Mouse (Mus musculus) midbrain, embryonic 11.5 days (tissue): ENCODE measurements at regions not wholly inside any gene's neighbourhood (a gene's known extent, or its start where the extent isn't known, plus 50 kb on each side); places are given as distances from the start of the nearest gene placed in this dataset.
A peak's percentile ranks its signal among the peaks of the same experiment; 100 is the strongest.

Experiments used
- ATAC-seq: fragments of 200-750 bp; cut with Nextera tagmentation; 2 replicates; pipeline ENCODE4 v1.8.0; 2017; ENCODE audit warnings: moderate TSS enrichment, moderate library complexity; ENCODE audit not compliant: low FRiP score
- DNase-seq: peaks from one replicate; pipeline ENCODE4 v3.0.0; 2015; ENCODE audit warnings: low spot score; ENCODE audit errors: missing footprints
- H3K27ac ChIP-seq: fragments of 300-500 bp; sonication (generic); 2 replicates; pipeline ENCODE4 v1.5.1; 2014; ENCODE audit warnings: low read depth, low read length
- H3K27me3 ChIP-seq: fragments of 300-500 bp; sonication (generic); 2 replicates; pipeline ENCODE4 v1.6.1; 2014; ENCODE audit warnings: mild to moderate bottlenecking, low read length, moderate library complexity, mixed read lengths; ENCODE audit not compliant: control insufficient read depth, insufficient read depth
- H3K36me3 ChIP-seq: fragments of 300-500 bp; sonication (generic); 2 replicates; pipeline ENCODE4 v1.6.1; 2014; ENCODE audit warnings: mild to moderate bottlenecking, low read length, moderate library complexity, mixed read lengths; ENCODE audit not compliant: control insufficient read depth, insufficient read depth
- H3K4me1 ChIP-seq: fragments of 300-500 bp; sonication (generic); 2 replicates; pipeline ENCODE4 v1.6.1; 2014; ENCODE audit warnings: low read length; ENCODE audit not compliant: control insufficient read depth, insufficient read depth
- H3K4me2 ChIP-seq: fragments of 300-500 bp; sonication (generic); 2 replicates; pipeline ENCODE4 v1.6.1; 2014; ENCODE audit warnings: mild to moderate bottlenecking, moderate library complexity
- H3K4me3 ChIP-seq: fragments of 300-500 bp; sonication (generic); 2 replicates; pipeline ENCODE4 v1.5.1; 2014; ENCODE audit warnings: low read depth, low read length
- H3K9ac ChIP-seq: fragments of 300-500 bp; sonication (generic); 2 replicates; pipeline ENCODE4 v1.6.1; 2014; ENCODE audit warnings: low read length
- H3K9me3 ChIP-seq: fragments of 300-500 bp; sonication (generic); 2 replicates; pipeline ENCODE4 v1.6.1; 2016; ENCODE audit warnings: low read length; ENCODE audit not compliant: control insufficient read depth
- WGBS: fragments of 180-500 bp; shearing (Covaris S2); extraction: QIAGEN DNeasy Blood & Tissue Kit; methylation state at CpG from one replicate; pipeline ENCODE4 v1.1.7; 2014; 5-methylcytosine and 5-hydroxymethylcytosine counted together

DNA sequence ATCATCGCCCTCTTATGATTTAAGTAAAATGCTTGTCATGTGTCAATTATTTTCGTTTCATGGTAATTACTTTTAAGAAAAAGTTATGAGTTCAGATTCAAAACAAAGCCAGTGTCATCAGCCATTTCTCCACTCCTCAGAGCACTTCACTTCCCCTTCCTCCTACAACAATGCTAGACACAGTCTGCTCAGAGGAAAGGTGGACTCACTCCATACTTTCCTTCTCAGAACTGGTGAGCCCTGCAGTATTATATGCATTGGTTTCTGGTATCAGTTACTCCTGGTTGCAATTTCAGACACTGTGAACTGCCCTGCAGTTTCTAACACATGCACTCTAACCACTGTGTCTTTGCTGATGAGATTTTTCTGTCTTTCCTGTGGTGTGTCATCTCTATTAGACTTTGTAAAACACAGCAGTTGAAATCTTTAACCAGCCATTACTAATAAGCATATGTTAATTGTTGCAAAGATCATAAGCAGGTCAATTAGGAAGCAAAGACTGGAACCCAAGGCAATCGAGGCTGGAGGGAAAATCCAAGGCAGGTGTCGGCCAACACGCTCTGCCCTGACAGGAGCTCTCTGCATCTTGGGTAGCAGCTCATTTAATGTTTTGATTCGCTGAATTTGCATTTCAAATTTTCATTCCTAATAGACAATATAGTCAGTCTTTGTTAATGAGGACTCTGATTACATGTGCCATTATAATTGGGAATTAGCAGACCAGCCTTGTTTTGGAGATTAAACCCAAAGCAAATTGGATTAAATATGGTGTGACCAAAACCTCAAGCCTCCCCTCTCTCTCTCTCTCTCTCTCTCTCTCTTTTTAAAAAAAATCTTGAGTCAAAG is 202.7 kb downstream of the Pou4f1 start:
- no peak overlapping the region for H3K4me3 ChIP-seq
- H3K9me3 ChIP-seq: no peaks in the 10 kb centered on the region
- no peaks in the 10 kb centered on the region for H3K36me3 ChIP-seq
- no peak overlapping the region for H3K27ac ChIP-seq
- H3K27me3 ChIP-seq: no peaks in the 10 kb centered on the region
- ATAC-seq: 0 out of 2 replicates have a peak, but pooled peaks have one; percentile 30
- 69% methylated on average over 6 of the region's 6 CpGs for WGBS
- H3K4me1 ChIP-seq: no peaks in the 10 kb centered on the region
- no peak for DNase-seq
- H3K9ac ChIP-seq: no peak overlapping the region
- no peak overlapping the region for H3K4me2 ChIP-seq

DNA sequence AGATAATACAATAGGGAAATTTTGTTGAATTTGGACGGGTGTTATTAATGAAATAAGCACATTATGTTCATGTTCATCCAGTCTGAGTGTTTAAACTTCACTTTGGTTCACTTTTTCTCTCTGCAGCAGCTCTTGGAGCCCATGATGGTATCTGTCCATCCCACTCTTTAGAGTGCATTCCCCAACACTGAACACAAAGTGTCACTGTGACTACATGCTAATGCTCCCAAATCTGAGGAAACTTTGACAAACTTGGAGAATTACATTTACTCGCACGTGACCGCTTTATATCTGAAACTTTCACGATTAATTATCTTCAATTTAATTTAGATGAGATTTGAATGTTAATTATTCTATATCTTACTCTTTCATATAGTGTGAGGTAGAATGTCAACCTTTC is 250.8 kb downstream of the Pou4f1 start:
- H3K36me3 ChIP-seq: no peaks in the 10 kb centered on the region
- no peaks in the 10 kb centered on the region for H3K27me3 ChIP-seq
- H3K9ac ChIP-seq: no peak overlapping the region
- no peaks in the 10 kb centered on the region for H3K9me3 ChIP-seq
- no peak for DNase-seq
- H3K4me3 ChIP-seq: no peak overlapping the region
- no peak overlapping the region for H3K27ac ChIP-seq
- no peak for ATAC-seq
- no peak overlapping the region for H3K4me2 ChIP-seq
- no peaks in the 10 kb centered on the region for H3K4me1 ChIP-seq
- WGBS: 84% methylated on average over 5 of the region's 5 CpGs

DNA sequence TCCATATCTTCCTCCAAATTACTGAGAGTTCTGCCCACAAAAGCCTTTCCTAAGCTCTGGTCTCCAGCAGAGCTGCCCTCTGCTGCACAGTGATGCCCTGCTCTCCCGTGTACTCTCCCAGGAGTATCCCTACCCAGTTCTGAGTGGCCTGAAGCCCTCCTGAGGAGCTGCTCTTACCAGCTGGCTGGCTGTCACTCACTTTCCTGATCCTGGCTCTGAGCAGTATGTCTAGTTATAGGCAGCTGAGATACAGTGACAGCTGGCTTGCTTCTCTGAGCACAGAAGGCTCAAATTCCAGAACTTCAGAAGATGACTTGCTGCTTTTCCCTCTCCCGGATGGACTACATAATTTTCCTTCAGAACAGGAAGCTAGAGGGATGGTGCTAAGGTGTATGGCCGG is 257.1 kb downstream of the Pou4f1 start:
- Histone ChIP-seq H3K4me1 (no peaks in the 10 kb centered on the region), H3K4me2 (no peak overlapping the region), H3K4me3 (no peak overlapping the region), H3K27ac (no peak overlapping the region), H3K36me3 (no peaks in the 10 kb centered on the region), H3K9ac (no peak overlapping the region), H3K9me3 (no peaks in the 10 kb centered on the region), H3K27me3 (no peaks in the 10 kb centered on the region)
- 71% methylated on average over 3 of the region's 3 CpGs for WGBS
- DNase-seq (no peak), ATAC-seq (no peak)

DNA sequence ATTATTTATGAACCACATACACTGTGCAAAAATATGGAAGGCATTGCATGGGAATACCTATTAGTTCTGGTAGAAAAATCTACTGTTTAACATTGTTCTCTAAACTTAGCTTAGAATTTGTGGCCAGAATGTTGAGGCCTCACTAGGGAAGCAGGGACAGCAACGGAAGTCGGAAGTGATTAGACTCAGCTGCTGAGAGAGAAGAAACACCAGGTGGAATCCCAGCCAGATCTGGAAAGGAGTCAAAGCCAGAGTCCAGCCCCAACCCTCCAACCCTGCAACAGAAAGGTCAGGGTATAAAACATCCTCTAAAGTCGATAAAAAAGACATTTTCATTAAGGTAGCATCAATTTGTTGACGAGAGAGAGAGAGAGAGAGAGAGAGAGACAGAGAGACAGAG is 258.9 kb downstream of the Pou4f1 start:
- 76% methylated on average over 4 of the region's 4 CpGs for WGBS
- H3K4me3 ChIP-seq: no peak overlapping the region
- H3K27me3 ChIP-seq: no peaks in the 10 kb centered on the region
- H3K9ac ChIP-seq: no peak overlapping the region
- no peaks in the 10 kb centered on the region for H3K9me3 ChIP-seq
- no peak overlapping the region for H3K27ac ChIP-seq
- no peak for DNase-seq
- no peaks in the 10 kb centered on the region for H3K36me3 ChIP-seq
- H3K4me1 ChIP-seq: no peaks in the 10 kb centered on the region
- no peak for ATAC-seq
- H3K4me2 ChIP-seq: no peak overlapping the region

DNA sequence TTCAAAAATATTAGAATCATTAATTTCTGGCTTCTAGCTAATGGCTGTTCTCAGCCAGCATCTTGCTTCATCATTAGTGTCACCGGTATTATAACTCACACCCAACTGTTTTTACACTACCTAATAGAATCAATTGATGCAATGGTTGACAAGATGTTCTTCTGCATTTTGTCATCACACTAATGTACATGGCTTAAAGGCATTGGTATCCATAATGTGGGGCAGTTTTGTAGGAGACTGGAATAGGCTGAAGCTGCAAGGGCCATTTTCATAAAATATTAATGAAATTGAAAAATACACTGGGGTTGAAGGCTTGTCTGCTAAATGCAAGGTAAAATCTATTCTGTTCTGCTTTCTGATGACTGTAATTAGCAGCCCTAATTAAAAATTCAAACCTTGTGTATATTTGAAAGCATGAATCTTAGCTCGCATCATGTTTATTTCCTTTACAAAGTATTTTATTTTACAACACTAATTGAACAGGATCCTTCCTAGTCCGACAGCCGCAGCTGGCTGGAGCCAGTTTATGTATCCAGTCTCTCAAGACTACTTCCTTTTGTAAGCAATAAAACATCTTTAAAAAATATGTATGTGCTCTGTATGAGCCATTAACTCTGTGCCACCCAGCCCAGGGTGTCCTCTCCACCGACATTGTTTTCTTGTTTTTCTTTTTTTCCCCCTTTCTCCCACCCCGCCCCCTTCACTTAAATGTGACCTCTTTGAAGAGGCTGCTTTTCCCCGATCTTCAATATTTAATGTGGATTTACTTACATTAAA is 259.6 kb downstream of the Pou4f1 start:
- Histone ChIP-seq H3K36me3 (no peaks in the 10 kb centered on the region), H3K4me1 (no peaks in the 10 kb centered on the region), H3K27me3 (no peaks in the 10 kb centered on the region), H3K9me3 (no peaks in the 10 kb centered on the region), H3K4me2 (no peak overlapping the region), H3K27ac (no peak overlapping the region), H3K9ac (no peak overlapping the region), H3K4me3 (no peak overlapping the region)
- DNase-seq (no peak), ATAC-seq (no peak)
- WGBS: 81% methylated on average over 7 of the region's 7 CpGs

DNA sequence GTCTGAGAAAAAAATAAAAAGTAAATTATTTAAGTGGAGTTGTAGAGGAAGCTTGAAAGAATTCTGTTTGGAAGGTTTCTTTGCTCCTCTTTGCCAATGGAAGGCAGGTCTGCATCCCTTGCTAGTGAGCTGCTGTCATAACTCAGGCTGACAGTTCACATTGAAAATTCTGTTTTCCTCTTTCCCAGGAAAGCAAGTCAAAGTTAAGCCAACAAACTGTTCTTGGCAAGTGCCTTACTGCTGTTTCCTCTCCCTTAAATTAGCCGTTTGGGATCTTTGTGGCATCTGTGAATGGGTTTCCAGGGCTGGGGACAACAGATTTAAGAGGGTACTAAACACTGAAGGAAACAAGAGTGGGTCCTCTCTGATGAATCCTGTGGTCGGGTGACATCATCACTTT is 261.2 kb downstream of the Pou4f1 start:
- ATAC-seq (no peak), DNase-seq (no peak)
- Histone ChIP-seq H3K36me3 (no peaks in the 10 kb centered on the region), H3K27ac (no peak overlapping the region), H3K27me3 (no peaks in the 10 kb centered on the region), H3K9me3 (no peaks in the 10 kb centered on the region), H3K9ac (no peak overlapping the region), H3K4me3 (no peak overlapping the region), H3K4me2 (no peak overlapping the region), H3K4me1 (no peaks in the 10 kb centered on the region)
- 59% methylated on average over 2 of the region's 2 CpGs for WGBS

DNA sequence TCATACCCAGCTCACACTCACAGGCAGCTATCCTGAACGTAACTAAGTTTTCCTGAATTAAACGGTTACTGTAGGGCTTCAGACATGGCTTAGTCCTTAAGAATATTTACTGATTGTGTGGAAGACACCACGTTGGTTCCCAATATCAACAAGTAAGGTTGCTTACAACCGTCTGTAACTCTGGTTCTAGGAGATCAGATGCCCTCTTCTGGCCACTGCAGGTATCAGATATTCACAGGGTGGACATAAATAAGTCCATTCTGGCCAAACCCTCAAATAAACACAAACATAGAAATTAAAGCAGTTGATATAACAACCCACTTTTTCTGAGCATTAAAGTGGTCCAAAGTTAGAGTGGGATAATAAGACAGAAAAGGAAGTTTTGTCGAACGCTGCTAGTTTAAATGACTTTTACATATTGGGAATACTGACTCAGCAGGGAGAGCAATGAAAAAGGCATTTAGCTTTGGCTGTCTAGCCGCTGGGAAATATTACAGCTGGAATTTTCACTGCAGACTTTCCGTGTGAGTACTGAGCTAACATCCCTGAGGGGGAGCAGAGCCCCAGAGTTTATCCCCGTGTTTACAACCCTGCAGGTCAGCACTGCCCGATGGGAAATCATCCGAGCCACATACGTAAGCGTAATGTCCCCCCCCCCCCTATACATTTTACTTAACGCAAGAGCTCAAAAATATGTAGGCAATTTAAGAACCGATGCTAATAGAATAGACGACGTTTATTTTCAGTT is 264.4 kb downstream of the Pou4f1 start:
- H3K9me3 ChIP-seq: no peaks in the 10 kb centered on the region
- no peaks in the 10 kb centered on the region for H3K4me1 ChIP-seq
- no peak overlapping the region for H3K4me2 ChIP-seq
- 77% methylated on average over 17 of the region's 17 CpGs for WGBS
- no peaks in the 10 kb centered on the region for H3K36me3 ChIP-seq
- DNase-seq (no peak), ATAC-seq (no peak)
- H3K9ac ChIP-seq: no peak overlapping the region
- H3K27me3 ChIP-seq: no peaks in the 10 kb centered on the region
- no peak overlapping the region for H3K27ac ChIP-seq
- H3K4me3 ChIP-seq: no peak overlapping the region

DNA sequence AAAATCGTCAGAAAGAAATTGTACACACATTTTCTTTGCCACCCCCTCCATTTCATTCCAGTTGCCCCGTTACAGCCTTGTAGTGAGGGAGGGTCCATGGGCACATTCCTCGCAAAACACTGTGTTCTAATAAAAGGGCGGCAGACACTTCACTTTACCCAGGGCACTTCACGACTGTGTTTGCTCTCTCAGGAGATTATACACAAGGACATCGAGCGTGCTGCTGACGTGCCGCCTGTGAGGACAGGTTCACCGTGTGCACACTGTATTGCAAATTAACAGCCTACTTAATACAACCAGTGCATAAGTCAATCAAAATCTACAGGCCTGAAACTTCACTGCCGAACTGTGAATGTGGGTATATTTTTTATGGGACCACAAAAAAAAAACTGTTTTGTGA is 274.6 kb downstream of the Pou4f1 start:
- ATAC-seq: no peak
- no peak overlapping the region for H3K27ac ChIP-seq
- no peaks in the 10 kb centered on the region for H3K4me1 ChIP-seq
- no peaks in the 10 kb centered on the region for H3K27me3 ChIP-seq
- no peaks in the 10 kb centered on the region for H3K9me3 ChIP-seq
- H3K36me3 ChIP-seq: no peaks in the 10 kb centered on the region
- no peak overlapping the region for H3K4me3 ChIP-seq
- no peak for DNase-seq
- WGBS: 78% methylated on average over 11 of the region's 11 CpGs
- H3K9ac ChIP-seq: no peak overlapping the region
- H3K4me2 ChIP-seq: no peak overlapping the region

DNA sequence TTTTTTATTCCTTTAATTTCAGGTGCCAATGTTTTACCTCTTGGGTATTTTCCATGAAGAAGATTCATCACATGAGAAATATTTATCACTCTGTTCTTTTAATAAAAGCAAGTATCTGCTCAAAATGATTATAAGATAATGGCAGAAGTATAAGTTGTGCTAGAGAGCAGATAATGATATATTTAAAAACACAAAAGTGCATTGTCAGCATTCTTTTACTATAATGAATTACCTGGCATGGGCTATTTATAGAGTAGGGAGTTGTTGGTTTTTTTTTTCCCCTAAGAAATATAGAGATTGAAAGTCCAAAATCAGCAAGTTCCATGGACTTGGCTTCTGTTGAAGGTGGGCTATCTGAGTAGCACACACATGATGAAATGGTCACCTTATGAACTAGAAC is 292.7 kb downstream of the Pou4f1 start:
- no peaks in the 10 kb centered on the region for H3K36me3 ChIP-seq
- no peak for ATAC-seq
- H3K4me3 ChIP-seq: no peak overlapping the region
- H3K4me2 ChIP-seq: no peak overlapping the region
- H3K27ac ChIP-seq: no peak overlapping the region
- H3K9ac ChIP-seq: no peak overlapping the region
- H3K27me3 ChIP-seq: no peaks in the 10 kb centered on the region
- DNase-seq: no peak
- H3K4me1 ChIP-seq: no peaks in the 10 kb centered on the region
- H3K9me3 ChIP-seq: no peaks in the 10 kb centered on the region
